Mouse (Mus musculus): ENCODE measurements around the gene Rrp7a.
A peak's percentile ranks its signal among the peaks of the same experiment; 100 is the strongest.

The Rrp7a gene

GRCm38 (mm10) chr15:83122566-83123145 is at the start of gene Rrp7a:
Rrp7a (minus strand) TSS chr15:83122801.
- DNase-seq (ENCODE audit: low spot score) = peak; percentile 70

GRCm38 (mm10) chr15:83171712-83172481 is 49.3 kb upstream of the Rrp7a start:
- DNase-seq (ENCODE audit: low spot score) = peak; percentile 99

GRCm38 (mm10) chr15:83170956-83171659 is 48.5 kb upstream of the Rrp7a start:
- no peak for DNase-seq (ENCODE audit: low spot score)

- peak; percentile 89 for DNase-seq (ENCODE audit: low spot score)
Measured at GRCm38 (mm10) chr15:83169772-83170722, 47.4 kb upstream of the Rrp7a start.

GRCm38 (mm10) chr15:83168875-83169771 is 46.5 kb upstream of the Rrp7a start:
- no peak for DNase-seq (ENCODE audit: low spot score)

GRCm38 (mm10) chr15:83168311-83168710 is 45.7 kb upstream of the Rrp7a start:
- no peak for DNase-seq (ENCODE audit: low spot score)

- no peak for DNase-seq (ENCODE audit: low spot score)
Measured at GRCm38 (mm10) chr15:83167550-83168065, 45.0 kb upstream of the Rrp7a start.

GRCm38 (mm10) chr15:83167126-83167525 is 44.5 kb upstream of the Rrp7a start:
- no peak for DNase-seq (ENCODE audit: low spot score)

GRCm38 (mm10) chr15:83166642-83167041 is 44.0 kb upstream of the Rrp7a start:
- no peak for DNase-seq (ENCODE audit: low spot score)

- no peak for DNase-seq (ENCODE audit: low spot score)
Measured at GRCm38 (mm10) chr15:83165526-83166315, 43.1 kb upstream of the Rrp7a start.

- DNase-seq (ENCODE audit: low spot score) = peak; percentile 74
Measured at GRCm38 (mm10) chr15:83164971-83165471, 42.4 kb upstream of the Rrp7a start.

- no peak for DNase-seq (ENCODE audit: low spot score)
Measured at GRCm38 (mm10) chr15:83162818-83163485, 40.4 kb upstream of the Rrp7a start.

- DNase-seq (ENCODE audit: low spot score) = no peak
Measured at GRCm38 (mm10) chr15:83162001-83162400, 39.4 kb upstream of the Rrp7a start.

- no peak for DNase-seq (ENCODE audit: low spot score)
Measured at GRCm38 (mm10) chr15:83161062-83161748, 38.6 kb upstream of the Rrp7a start.

- no peak for DNase-seq (ENCODE audit: low spot score)
Measured at GRCm38 (mm10) chr15:83160561-83160960, 38.0 kb upstream of the Rrp7a start.

- no peak for DNase-seq (ENCODE audit: low spot score)
Measured at GRCm38 (mm10) chr15:83159823-83160222, 37.2 kb upstream of the Rrp7a start.

GRCm38 (mm10) chr15:83158587-83159160 is 36.1 kb upstream of the Rrp7a start:
- no peak for DNase-seq (ENCODE audit: low spot score)

GRCm38 (mm10) chr15:83157667-83158064 is 35.1 kb upstream of the Rrp7a start:
- DNase-seq (ENCODE audit: low spot score) = no peak
